Mouse (Mus musculus) myocyte (in vitro differentiated cells): ENCODE measurements around the gene Dlg1.

ENCODE experiments used
- POLR2A ChIP-seq: IDR thresholded peaks from one replicate; pipeline ENCODE4 v1.6.1; 2011; ENCODE audit warnings: low read depth, mild to moderate bottlenecking, control low read depth, moderate library complexity; ENCODE audit not compliant: insufficient read length
- POLR2AphosphoS2 ChIP-seq: IDR thresholded peaks from one replicate; pipeline ENCODE4 v1.6.1; 2011; ENCODE audit warnings: low read depth, control low read depth; ENCODE audit not compliant: insufficient read length
- TCF12 ChIP-seq: IDR thresholded peaks from one replicate; pipeline ENCODE4 v1.6.1; 2011; ENCODE audit warnings: mild to moderate bottlenecking, control low read depth; ENCODE audit not compliant: poor library complexity, insufficient read depth, severe bottlenecking
- USF1 ChIP-seq: IDR thresholded peaks from one replicate; pipeline ENCODE4 v1.6.1; 2011; ENCODE audit warnings: low read depth, mild to moderate bottlenecking, control low read depth, moderate library complexity

- no peak for TF ChIP-seq USF1
- TF ChIP-seq TCF12, result no peak
- no peak for TF ChIP-seq POLR2A
- no peak for TF ChIP-seq POLR2AphosphoS2
Observed at GRCm38 (mm10) chr16:31844246-31844645, 181.0 kb downstream of the Dlg1 start.
